Comparison of ENCODE assay signal across 23 mouse cellular contexts in the genomic region with DNA sequence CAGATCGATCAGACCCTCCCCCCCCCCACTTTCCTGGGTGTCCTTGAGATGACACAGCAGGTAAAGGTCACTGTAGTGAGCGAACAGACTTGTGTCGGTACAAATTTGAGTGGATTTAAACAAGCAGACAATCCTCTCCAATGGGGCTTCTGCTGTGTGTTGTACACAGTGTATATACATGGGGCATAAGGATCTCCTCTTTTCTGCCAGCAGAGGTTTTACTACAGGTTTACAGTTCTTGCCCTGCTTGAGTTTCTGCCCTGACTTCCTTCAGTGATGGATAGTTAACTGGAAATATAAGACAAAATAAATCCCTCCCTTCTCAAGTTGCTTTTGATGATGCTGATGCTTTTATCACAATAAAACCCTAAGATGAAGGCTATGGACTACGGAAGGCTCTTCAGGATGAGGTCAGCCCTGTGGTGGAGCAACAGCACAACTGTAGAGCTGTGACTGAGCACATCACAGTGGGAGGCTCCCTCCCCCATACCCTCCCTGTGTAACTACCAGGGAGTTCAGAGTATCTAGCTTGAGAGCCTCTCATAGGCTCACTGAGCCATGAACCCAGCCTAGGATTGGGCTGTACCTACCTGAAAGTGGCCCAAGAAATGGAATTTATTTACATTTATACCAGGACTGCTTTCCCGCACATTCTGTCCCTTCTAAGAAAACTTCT. TPM values are rescaled to one million over a fixed set of nuclear protein-coding genes. Genes with fewer than 3 reads are reported as not detected.
"Had no signal": no experiment of that assay in that cellular context is flagged by ENCODE, and none has a peak within 500 bp of the region (broad histone marks: within the 10 kb centered on the region; RNA-seq: fewer than 3 reads in every experiment).

No protein-coding gene starts in this region.

- H3K36me3 ChIP-seq: midbrain, embryonic 10.5 days; midbrain, embryonic 12.5 days; neural tube, embryonic 13.5 days; neural tube, embryonic 15.5 days had no signal

- H3K4me1 ChIP-seq: midbrain, embryonic 10.5 days; midbrain, embryonic 12.5 days; neural tube, embryonic 13.5 days; neural tube, embryonic 15.5 days had no signal

- H3K27ac ChIP-seq: midbrain, embryonic 10.5 days; midbrain, embryonic 12.5 days; neural tube, embryonic 13.5 days; neural tube, embryonic 15.5 days had no signal

- H3K4me2 ChIP-seq: lung, embryonic 14.5 days; midbrain, embryonic 12.5 days; neural tube, embryonic 13.5 days; neural tube, embryonic 15.5 days had no signal

- ATAC-seq: midbrain, embryonic 16.5 days had no signal

- DNase-seq: lung, adult 18-20 months; lung, embryonic 14.5 days; lung, postnatal 4 days; midbrain, embryonic 14.5 days; retina, postnatal 1 day; right cerebral cortex, adult 18-20 months; right cerebral cortex, postnatal 25 days; right cerebral cortex, postnatal 4 days; spleen, adult 18-20 months; thymus, adult 18-20 months; thymus, postnatal 14 days; thymus, postnatal 36 days had no signal

- H3K27me3 ChIP-seq: midbrain, embryonic 12.5 days; neural tube, embryonic 13.5 days; neural tube, embryonic 15.5 days had no signal

- H3K9ac ChIP-seq: lung, embryonic 14.5 days; midbrain, embryonic 12.5 days; neural tube, embryonic 13.5 days; neural tube, embryonic 15.5 days had no signal

- H3K4me3 ChIP-seq: midbrain, embryonic 10.5 days; midbrain, embryonic 12.5 days; myocyte; neural tube, embryonic 13.5 days; neural tube, embryonic 15.5 days had no signal

- H3K9me3 ChIP-seq: midbrain, embryonic 10.5 days; midbrain, embryonic 12.5 days; neural tube, embryonic 13.5 days; neural tube, embryonic 15.5 days had no signal

RNA-seq across cellular contexts. Expression of a gene that starts 29.4 kb away (rescaled TPM):
- polyA plus RNA-seq: lung, embryonic 14.5 days; lung, embryonic 16.5 days; midbrain, embryonic 10.5 days; midbrain, embryonic 12.5 days; myocyte; neural tube, embryonic 11.5 days; neural tube, embryonic 13.5 days; stomach, embryonic 14.5 days; stomach, embryonic 16.5 days; thymus, postnatal 0 days had no signal
